Comparison of ENCODE assay signal across 23 mouse cellular contexts in the genomic region with DNA sequence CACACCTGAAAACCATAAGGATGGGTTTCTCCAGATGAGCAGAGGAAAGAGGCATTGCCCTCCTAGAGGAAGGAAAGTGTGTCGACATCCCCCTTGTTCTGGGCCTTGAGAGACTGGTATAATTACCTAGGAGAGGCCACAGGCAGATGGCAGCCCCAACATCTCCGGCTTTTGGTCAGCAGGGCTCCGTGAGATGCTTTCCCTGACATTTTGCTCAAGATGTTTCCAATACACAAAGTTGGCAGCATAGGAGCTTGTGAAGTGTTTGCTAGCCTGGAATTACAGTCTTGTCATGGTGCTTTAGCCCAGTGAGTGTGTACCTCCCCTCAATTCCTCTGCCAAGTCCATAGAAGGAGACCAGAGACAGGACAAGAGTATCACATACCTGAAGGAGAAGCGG.
DNase-seq lines count a peak whose midpoint lies in the region; ATAC-seq lines count a peak whose summit lies in the region.
"Had no signal": no experiment of that assay in that cellular context is flagged by ENCODE, and none has a peak within 500 bp of the region (broad histone marks: within the 10 kb centered on the region; RNA-seq: fewer than 3 reads in every experiment).

No protein-coding gene starts in this region.

- H3K4me3 ChIP-seq in midbrain, embryonic 13.5 days (replicated peaks): no peak overlapping the region
- H3K4me3 ChIP-seq: embryonic facial prominence, embryonic 10.5 days; embryonic facial prominence, embryonic 13.5 days; erythroblast, embryonic 14.5 days; forebrain, embryonic 12.5 days; forebrain, embryonic 15.5 days; hindbrain, embryonic 12.5 days; hindbrain, embryonic 15.5 days had no signal

- H3K27me3 ChIP-seq in midbrain, embryonic 13.5 days: no peaks in the 10 kb centered on the region
- H3K27me3 ChIP-seq: embryonic facial prominence, embryonic 13.5 days; forebrain, embryonic 12.5 days; forebrain, embryonic 15.5 days; hindbrain, embryonic 12.5 days; hindbrain, embryonic 15.5 days had no signal

- no peaks in the 10 kb centered on the region for H3K4me1 ChIP-seq in midbrain, embryonic 13.5 days (replicated peaks)
- H3K4me1 ChIP-seq: embryonic facial prominence, embryonic 10.5 days; embryonic facial prominence, embryonic 13.5 days; forebrain, embryonic 12.5 days; forebrain, embryonic 15.5 days; hindbrain, embryonic 12.5 days; hindbrain, embryonic 15.5 days had no signal

- no peak overlapping the region for H3K9ac ChIP-seq in midbrain, embryonic 13.5 days (replicated peaks)
- H3K9ac ChIP-seq: embryonic facial prominence, embryonic 13.5 days; forebrain, embryonic 12.5 days; forebrain, embryonic 15.5 days; hindbrain, embryonic 12.5 days; hindbrain, embryonic 15.5 days had no signal

- intact Hi-C loops in left cerebral cortex, postnatal 4 days (cut with DNase I): no loop called here
- intact Hi-C loops in left cerebral cortex, postnatal 25 days (cut with DNase I): no loop called here

- H3K4me2 ChIP-seq in midbrain, embryonic 13.5 days (replicated peaks): no peak overlapping the region
- H3K4me2 ChIP-seq: embryonic facial prominence, embryonic 13.5 days; forebrain, embryonic 12.5 days; forebrain, embryonic 15.5 days; heart, embryonic 11.5 days; hindbrain, embryonic 12.5 days; hindbrain, embryonic 15.5 days had no signal

- no peaks in the 10 kb centered on the region for H3K36me3 ChIP-seq in midbrain, embryonic 13.5 days
- H3K36me3 ChIP-seq: embryonic facial prominence, embryonic 10.5 days; embryonic facial prominence, embryonic 13.5 days; forebrain, embryonic 12.5 days; forebrain, embryonic 15.5 days; hindbrain, embryonic 12.5 days; hindbrain, embryonic 15.5 days had no signal

- peak; percentile 5 for DNase-seq in left cerebral cortex, postnatal 4 days
- no peak for DNase-seq in left cerebral cortex, postnatal 25 days (ENCODE audit: low spot score in 2 of 2)
- peak; percentile 46 for DNase-seq in cerebellum, adult 8-10 months
- DNase-seq in cerebellum, postnatal 10 days: peak; percentile 49 to 61
- DNase-seq in cerebellum, postnatal 36 days: peak; percentile 54 to 56
- DNase-seq in urinary bladder, postnatal 14 days (ENCODE audit: low spot score): no peak
- no peak for DNase-seq in gastrocnemius, adult 18-20 months (ENCODE audit: low spot score)
- DNase-seq: adrenal gland, adult 2 months; adrenal gland, postnatal 14 days; embryo, embryonic 11 days; gastrocnemius, postnatal 10 days; heart, adult 11 months; kidney, adult 11 months had no signal

- no peak overlapping the region for H3K27ac ChIP-seq in midbrain, embryonic 13.5 days
- H3K27ac ChIP-seq: embryonic facial prominence, embryonic 10.5 days; embryonic facial prominence, embryonic 13.5 days; forebrain, embryonic 12.5 days; forebrain, embryonic 15.5 days; hindbrain, embryonic 12.5 days; hindbrain, embryonic 15.5 days had no signal

- no peaks in the 10 kb centered on the region for H3K9me3 ChIP-seq in midbrain, embryonic 13.5 days
- H3K9me3 ChIP-seq: embryonic facial prominence, embryonic 10.5 days; embryonic facial prominence, embryonic 13.5 days; forebrain, embryonic 12.5 days; forebrain, embryonic 15.5 days; hindbrain, embryonic 12.5 days; hindbrain, embryonic 15.5 days had no signal

- no peak for ATAC-seq in midbrain, embryonic 13.5 days
- ATAC-seq: CD4-positive, CD25-positive, alpha-beta regulatory T cell, adult 4 months; forebrain, embryonic 15.5 days had no signal

- 84% methylated on average over 4 of the region's 4 CpGs for WGBS in midbrain, embryonic 13.5 days

Comparison
In these comparisons a context has a peak if more than half of its experiments do, and no peak if none do; other contexts are left out.
1. DNase-seq: peak in left cerebral cortex, postnatal 4 days (single experiment), cerebellum, adult 8-10 months (single experiment), cerebellum, postnatal 10 days (2 of 2) and cerebellum, postnatal 36 days (2 of 2); none in left cerebral cortex, postnatal 25 days (0 of 2), urinary bladder, postnatal 14 days (single experiment) and gastrocnemius, adult 18-20 months (single experiment).